Mouse (Mus musculus): Measurements from ENCODE around the gene Sf3b1.

Sf3b1 gene

DNA sequence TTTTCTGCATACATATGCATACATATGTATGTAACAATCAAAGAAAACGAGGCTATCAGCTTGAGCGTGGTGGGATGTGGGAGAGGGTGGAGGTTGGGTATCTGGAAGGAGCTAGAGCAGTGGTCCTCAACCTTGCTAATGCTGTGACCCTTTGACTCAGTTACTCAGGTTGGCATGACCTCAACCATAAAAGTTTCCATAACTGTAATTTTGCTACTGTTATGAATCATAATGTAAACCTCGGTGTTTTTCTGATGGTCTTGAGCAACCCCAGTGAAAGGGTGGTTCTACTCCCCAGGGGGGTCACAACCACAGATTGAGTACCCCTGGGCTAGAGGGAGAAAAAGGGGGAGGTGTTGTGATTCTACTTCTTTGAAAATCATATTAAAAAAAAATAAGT lies 91.8 kb downstream of the Sf3b1 start:
- DNase-seq, result no peak
